In the genomic region with DNA sequence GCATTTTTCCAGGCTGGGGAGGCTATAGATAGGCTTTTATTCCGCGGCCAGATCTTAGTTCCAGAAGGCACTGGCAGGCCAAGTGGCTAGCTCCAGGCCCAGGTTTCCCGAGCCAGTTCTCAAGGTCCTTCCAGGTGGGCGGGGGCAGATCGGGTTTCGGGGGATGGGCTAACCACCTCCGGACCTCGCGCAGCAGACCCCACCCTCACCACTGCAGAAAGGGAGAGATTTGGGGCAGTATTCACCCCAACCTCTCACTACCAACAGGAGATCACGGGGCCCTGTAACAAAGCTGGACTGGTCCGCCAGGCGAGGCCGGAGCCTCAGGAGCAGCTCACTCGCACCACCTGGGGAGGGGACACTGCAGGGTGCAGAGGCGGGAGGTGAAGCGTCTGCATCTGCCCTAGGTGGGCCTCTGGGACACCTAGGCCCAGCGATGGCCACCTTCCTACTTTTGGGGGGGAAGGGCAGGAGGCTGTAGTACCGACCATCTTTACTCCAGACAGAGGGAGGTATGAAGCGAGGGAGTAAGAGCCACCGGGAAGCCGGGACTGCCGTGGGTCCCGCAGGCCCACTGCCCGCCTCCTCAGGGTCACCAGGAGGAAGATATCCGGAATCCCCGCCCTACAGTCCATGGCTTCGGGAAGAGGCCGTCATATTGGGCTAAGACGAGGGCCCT, we compare ENCODE assay signal across 7 mouse cellular contexts. TPM values are rescaled to one million over a fixed set of nuclear protein-coding genes. Genes with fewer than 3 reads are reported as not detected.
DNase-seq lines count a peak whose midpoint lies in the region; ATAC-seq and TF ChIP-seq lines count a peak whose summit lies in the region.

No protein-coding gene starts in this region.

- no peaks in the 10 kb centered on the region for H3K27me3 ChIP-seq in hindbrain, embryonic 12.5 days
- H3K27me3 ChIP-seq in spleen, adult 2 months (ENCODE audit: control insufficient read depth, insufficient read depth, low read length): no peaks in the 10 kb centered on the region

- no peak for TF ChIP-seq POLR2A in spleen, adult 2 months (IDR thresholded peaks at IDR 0.05; ENCODE audit: low read depth, low read length)

- peak overlapping the region; percentile 98 for H3K9ac ChIP-seq in hindbrain, embryonic 12.5 days

- WGBS in hindbrain, embryonic 12.5 days: under 1% methylated on average over 29 of the region's 29 CpGs
- 1% methylated on average over 29 of the region's 29 CpGs for WGBS in spleen, adult 2 months

- peak overlapping the region; percentile 97 for H3K4me3 ChIP-seq in hindbrain, embryonic 12.5 days
- H3K4me3 ChIP-seq in spleen, adult 2 months (ENCODE audit: extremely low read depth, insufficient read depth, insufficient read length): peak overlapping the region; percentile 96

- no peak; the same call in none of the 2 replicates for ATAC-seq in hindbrain, embryonic 12.5 days (ENCODE audit: low FRiP score)
- ATAC-seq in megakaryocyte-erythroid progenitor cell, adult 5-6 weeks (replicated peaks; ENCODE audit: low FRiP score, low TSS enrichment, poor library complexity, severe bottlenecking): peak; percentile 19; the same call in 1 of the 2 replicates

- H3K27ac ChIP-seq in hindbrain, embryonic 12.5 days: peak overlapping the region; percentile 96
- H3K27ac ChIP-seq in spleen, adult 2 months (ENCODE audit: insufficient read depth, low read length): peak overlapping the region; percentile 100

- H3K9me3 ChIP-seq in hindbrain, embryonic 12.5 days (replicated peaks): no peaks in the 10 kb centered on the region

- TF ChIP-seq CTCF in spleen, adult 2 months (IDR thresholded peaks at IDR 0.05; ENCODE audit: extremely low read depth, insufficient read depth, insufficient read length, insufficient replicate concordance): no peak

- peak; percentile 66 for DNase-seq in adipocyte (ENCODE audit: low spot score)
- peak; percentile 83 to 84 for DNase-seq in cerebellum, postnatal 10 days
- DNase-seq in frontal cortex, postnatal 10 days (ENCODE audit: low spot score in 2 of 2): peak; percentile 36 to 63
- DNase-seq in left cerebral cortex, postnatal 36 days (ENCODE audit: low spot score in 2 of 2): peak; percentile 9 to 30
- DNase-seq in spleen, adult 2 months (ENCODE audit: low read depth in 1 of 2, low spot score in 2 of 2): peak; percentile 18 to 32

- H3K4me2 ChIP-seq in hindbrain, embryonic 12.5 days (replicated peaks): peak overlapping the region; percentile 87

- intact Hi-C loops in left cerebral cortex, postnatal 36 days (cut with DNase I): loop anchor here (2.0 to 10.0 kb wide), 3 partner anchors 98 to 345 kb away; partner anchors contain the start of genes Jade2 and Ppp2ca

- peaks cover 29% of the 10 kb centered on the region for H3K36me3 ChIP-seq in hindbrain, embryonic 12.5 days
- peaks cover 12% of the 10 kb centered on the region for H3K36me3 ChIP-seq in spleen, adult 2 months (ENCODE audit: control insufficient read depth, insufficient read depth, low read length)

- peaks cover 39% of the 10 kb centered on the region for H3K4me1 ChIP-seq in hindbrain, embryonic 12.5 days
- peaks cover 2% of the 10 kb centered on the region; the same call in 1 of the 2 replicates for H3K4me1 ChIP-seq in spleen, adult 2 months (ENCODE audit: control insufficient read depth, insufficient read depth, insufficient read length)

RNA-seq across cellular contexts. Expression of gene Ube2b, which starts 0.8 kb away (rescaled TPM):
- polyA plus RNA-seq in hindbrain, embryonic 12.5 days (2016; fragmentation: Nextera tagmentation; extraction: Ambion mirVana): 228 and 245 TPM in 2 replicates
- 100 to 1,000 TPM; 172 to 199 TPM for total RNA-seq in left cerebral cortex, postnatal 36 days (2021)
- 30.7 and 51.1 TPM in 2 replicates for total RNA-seq in megakaryocyte-erythroid progenitor cell, adult 5-6 weeks (2014; fragmentation: Nextera tagmentation)
- 37.5 and 105 TPM in 2 replicates for total RNA-seq in megakaryocyte-erythroid progenitor cell, adult 5-6 weeks (2017)
- 26.6 and 28.6 TPM in 2 replicates for polyA plus RNA-seq in spleen, adult 2 months (2012; rRNA removed)

RNA-seq across cellular contexts. Expression of gene Cdkl3, which starts 4.3 kb away (rescaled TPM):
- 17.4 and 17.5 TPM in 2 replicates for polyA plus RNA-seq in hindbrain, embryonic 12.5 days (2016; fragmentation: Nextera tagmentation; extraction: Ambion mirVana)
- 10 to 100 TPM; 15.9 to 17.0 TPM for total RNA-seq in left cerebral cortex, postnatal 36 days (2021)
- total RNA-seq in megakaryocyte-erythroid progenitor cell, adult 5-6 weeks (2014; fragmentation: Nextera tagmentation): 4.8 and 9.5 TPM in 2 replicates
- total RNA-seq in megakaryocyte-erythroid progenitor cell, adult 5-6 weeks (2017): 1.5 and 11.8 TPM in 2 replicates
- polyA plus RNA-seq in spleen, adult 2 months (2012; rRNA removed): 1.3 and 1.4 TPM in 2 replicates

RNA-seq across cellular contexts. Expression of gene Cdkn2aipnl, which starts 32.3 kb away (rescaled TPM):
- polyA plus RNA-seq in hindbrain, embryonic 12.5 days (2016; fragmentation: Nextera tagmentation; extraction: Ambion mirVana): 106 and 107 TPM in 2 replicates
- total RNA-seq in left cerebral cortex, postnatal 36 days (2021): 10 to 100 TPM; 32.1 to 36.4 TPM
- 73.1 and 95.6 TPM in 2 replicates for total RNA-seq in megakaryocyte-erythroid progenitor cell, adult 5-6 weeks (2014; fragmentation: Nextera tagmentation)
- total RNA-seq in megakaryocyte-erythroid progenitor cell, adult 5-6 weeks (2017): 69.1 and 94.7 TPM in 2 replicates
- polyA plus RNA-seq in spleen, adult 2 months (2012; rRNA removed): 22.7 TPM in 2 replicates

Comparison
In these comparisons a context has a peak if more than half of its experiments do, and no peak if none do; other contexts are left out.
1. DNase-seq: peak in every context shown above with its lines; median percentile 84 in cerebellum, postnatal 10 days; 66 in adipocyte; 50 in frontal cortex, postnatal 10 days; 25 in spleen, adult 2 months; 20 in left cerebral cortex, postnatal 36 days.